Mouse (Mus musculus) Muller cell, postnatal 12 days (primary cell): ENCODE data around the gene Gm5773.
"Not testable (repeated sequence)": the region's sequence is repeated elsewhere in the genome, so short reads cannot be mapped to it uniquely, and the experiment has no call there.

Experiments used
- DNase-seq: peaks from one replicate; pipeline ENCODE4 v3.0.0-alpha.2; 2015; ENCODE audit errors: inconsistent ontology term

The Gm5773 gene

GRCm38 (mm10) chr3:93772700-93773099 lies at the start of gene Gm5773:
Gene Gm5773, plus strand, starts transcription at chr3:93773000.
- not testable (repeated sequence) for DNase-seq

- not testable (repeated sequence) for DNase-seq
Measured at GRCm38 (mm10) chr3:93745475-93745874, 27.3 kb upstream of the Gm5773 start.

GRCm38 (mm10) chr3:93754022-93754421 lies 18.8 kb upstream of the Gm5773 start:
- not testable (repeated sequence) for DNase-seq

GRCm38 (mm10) chr3:93796098-93796497 lies 23.3 kb downstream of the Gm5773 start, which contains the start of gene Tdpoz4:
Gene Tdpoz4, plus strand, starts transcription at chr3:93796398.
- not testable (repeated sequence) for DNase-seq

GRCm38 (mm10) chr3:93813341-93813740 lies 40.5 kb downstream of the Gm5773 start:
- peak; percentile 3 for DNase-seq
